Mouse (Mus musculus): ENCODE measurements at regions not wholly inside any gene's neighbourhood (a gene's known extent, or its start where the extent isn't known, plus 50 kb on each side); places are given as distances from the start of the nearest gene placed in this dataset.

DNA sequence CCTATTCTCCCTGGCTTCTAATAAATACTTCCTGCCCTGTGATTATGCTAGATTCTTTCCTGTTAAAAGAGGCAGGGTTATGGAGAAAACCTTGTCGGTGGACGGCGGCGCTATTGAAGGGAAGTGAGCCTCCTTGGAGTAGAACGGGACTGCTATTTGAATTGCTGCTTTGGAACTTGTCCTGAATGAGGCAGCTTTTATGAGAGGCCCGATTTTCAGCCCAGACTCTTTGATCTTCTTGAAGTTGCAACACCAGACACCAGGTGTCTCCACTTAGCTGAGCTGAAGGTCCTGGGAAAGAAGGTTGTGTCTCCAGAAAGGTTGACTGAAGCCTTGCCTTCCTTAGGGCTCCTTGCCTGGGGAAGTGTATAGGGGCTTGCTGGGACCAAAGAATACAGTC lies 78.4 kb upstream of the Arid5b start:
- TF ChIP-seq CTCF (IDR thresholded peaks at IDR 0.05; ENCODE audit: low read depth, low read length) (no peak), POLR2A (IDR thresholded peaks at IDR 0.05; ENCODE audit: insufficient read depth, low read length) (no peak), EP300 (IDR thresholded peaks at IDR 0.05; ENCODE audit: insufficient read depth, low read depth, low read length) (no peak)

All from ES-Bruce4 (cell line).